Mouse (Mus musculus) layer of hippocampus, postnatal 14 days (tissue): Measurements from ENCODE around the gene Abhd16b. TPM values are rescaled to one million over a fixed set of nuclear protein-coding genes. Genes with fewer than 3 reads are reported as not detected.

ENCODE experiments used
- DNase-seq, 2 experiments: peaks; one replicate each; pipeline ENCODE4 v3.0.0; 2021 to 2022; ENCODE audit warnings: low spot score in 2 of 2, mixed read lengths in 1 of 2
- total RNA-seq, 2 experiments: library from RNA; stranded (reverse); gene quantifications; 2 replicates each; pipeline ENCODE4 v1.2.3; 2021

Gene Abhd16b
- total RNA-seq, 2 experiments from 2014 or later = not detected

DNA sequence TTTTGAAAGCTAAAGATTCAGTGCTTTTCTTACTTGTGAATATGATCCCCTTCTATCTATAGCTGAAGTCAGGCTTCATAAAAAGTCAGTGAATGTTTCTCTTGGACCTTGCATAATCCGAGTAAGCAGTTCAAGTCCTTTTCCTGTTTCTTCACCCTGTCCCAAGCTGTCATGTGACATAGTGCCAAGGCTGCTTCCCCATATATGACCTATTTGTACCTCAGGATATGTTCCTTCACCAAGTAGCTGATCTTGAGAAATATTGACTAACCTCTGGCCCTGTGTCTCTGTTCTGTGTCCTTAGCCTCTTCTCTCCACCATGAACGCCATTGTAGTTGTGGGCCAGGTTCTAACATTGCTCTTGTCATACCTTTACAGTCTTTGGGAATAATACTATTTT, 43.4 kb downstream of the Abhd16b start:
- DNase-seq = no peak

DNA sequence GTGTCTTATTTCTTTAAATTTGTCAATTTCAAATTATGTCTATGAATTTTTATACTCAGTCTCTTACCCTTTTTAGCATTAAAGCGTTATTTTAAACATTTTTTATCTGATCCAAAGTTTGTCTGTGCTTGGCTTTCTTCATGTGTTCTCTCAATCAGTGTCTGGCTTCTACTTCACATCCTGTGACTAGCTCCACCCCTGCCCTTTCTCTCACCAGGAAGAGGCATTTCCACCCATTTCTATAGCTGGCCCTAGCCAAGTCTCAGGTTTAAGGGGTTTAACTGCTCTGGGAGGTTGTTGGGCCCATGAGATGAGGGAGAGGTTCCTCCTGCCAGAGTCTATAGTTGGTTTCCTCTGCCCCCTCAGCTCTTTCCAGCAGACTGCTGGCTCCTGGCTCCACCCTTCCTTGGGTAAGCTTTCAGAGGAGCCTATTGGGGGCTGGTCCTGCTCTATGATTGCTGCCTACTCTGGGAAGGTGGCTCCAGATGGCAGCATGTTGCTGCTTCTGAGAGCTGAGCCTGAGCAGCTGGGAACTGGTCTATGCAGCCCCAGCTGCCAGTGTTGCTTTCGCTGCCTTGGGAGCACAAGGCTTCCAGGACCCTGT, 44.5 kb downstream of the Abhd16b start:
- peak; percentile 33 to 37 for DNase-seq

DNA sequence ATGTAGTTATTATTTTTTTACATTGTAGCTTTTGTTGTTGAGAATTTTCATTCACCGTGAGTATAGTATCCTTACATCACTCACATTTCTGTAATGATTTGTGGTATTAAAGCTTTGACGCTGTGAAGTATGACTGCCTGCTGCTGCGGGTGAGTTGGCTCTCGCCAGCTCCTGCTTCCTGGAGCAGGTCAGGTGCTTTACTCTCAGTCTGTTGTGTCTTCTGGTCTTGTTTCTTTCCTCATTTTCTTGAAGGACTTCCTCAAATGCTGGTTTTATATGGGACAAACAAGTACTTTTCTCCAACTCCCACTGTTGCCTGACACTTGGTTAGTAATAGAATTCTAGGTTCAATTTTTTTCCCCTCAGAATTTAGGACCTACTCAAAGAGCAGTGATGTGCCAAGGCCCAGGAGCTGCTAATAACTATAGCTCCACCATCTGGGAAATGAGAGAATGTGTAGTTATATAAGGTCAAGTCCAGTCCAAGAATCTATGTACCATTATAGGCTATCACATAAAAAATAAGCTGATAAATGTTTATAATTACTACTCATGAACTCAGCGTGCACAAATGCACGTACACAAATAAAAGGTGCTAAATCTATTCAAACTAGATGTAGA, 48.9 kb downstream of the Abhd16b start:
- no peak for DNase-seq

Other genes with a start within 250 kb of the Abhd16b start
- gene Gmeb2, start 205.2 kb upstream of the Abhd16b start, total RNA-seq = 10 to 100 TPM; 16.3 to 20.1 TPM
- gene Stmn3, start 178.7 kb upstream of the Abhd16b start, total RNA-seq = 100 to 1,000 TPM; 793 to 798 TPM
- 10 to 100 TPM; 39.7 to 42.8 TPM for gene Rtel1, start 173.5 kb upstream of the Abhd16b start, total RNA-seq
- 10 to 100 TPM; 60.3 to 65.3 TPM for gene Zgpat, start 128.3 kb upstream of the Abhd16b start, total RNA-seq
- 10 to 100 TPM; 37.0 to 37.7 TPM for gene Arfrp1, start 127.8 kb upstream of the Abhd16b start, total RNA-seq
- 10 to 100 TPM; 32.1 to 32.8 TPM for gene Lime1, start 113.1 kb upstream of the Abhd16b start, total RNA-seq
- gene Zbtb46, start 33.8 kb upstream of the Abhd16b start, total RNA-seq = 10 to 100 TPM; 11.2 to 14.0 TPM
- 10 to 100 TPM; 74.8 to 76.4 TPM for gene Tpd52l2, start 3.9 kb downstream of the Abhd16b start, total RNA-seq
- gene Dnajc5, start 27.3 kb downstream of the Abhd16b start, total RNA-seq = 100 to 1,000 TPM; 271 to 275 TPM
- 10 to 100 TPM; 52.0 to 53.1 TPM for gene Uckl1, start 91.7 kb downstream of the Abhd16b start, total RNA-seq
- 10 to 100 TPM; 51.2 to 55.5 TPM for gene Prpf6, start 98.7 kb downstream of the Abhd16b start, total RNA-seq
- gene Zfp512b, start 99.6 kb downstream of the Abhd16b start, total RNA-seq = 100 to 1,000 TPM; 108 to 116 TPM
- 10 to 100 TPM; 14.6 to 19.5 TPM for gene Samd10, start 106.0 kb downstream of the Abhd16b start, total RNA-seq
- gene Gm29797, start 163.8 kb downstream of the Abhd16b start, total RNA-seq = not detected
- 10 to 100 TPM; 14.4 to 15.6 TPM for gene Sox18, start 178.4 kb downstream of the Abhd16b start, total RNA-seq
- 10 to 100 TPM; 51.2 to 59.4 TPM for gene Tcea2, start 187.1 kb downstream of the Abhd16b start, total RNA-seq
- 10 to 100 TPM; 41.5 to 44.4 TPM for gene Rgs19, start 200.8 kb downstream of the Abhd16b start, total RNA-seq
- gene Lkaaear1, start 205.2 kb downstream of the Abhd16b start, total RNA-seq = not detected
- gene Oprl1, start 221.8 kb downstream of the Abhd16b start, total RNA-seq = 10 to 100 TPM; 52.9 to 54.1 TPM